Mouse (Mus musculus): ENCODE measurements around the gene Nfia. TPM values are rescaled to one million over a fixed set of nuclear protein-coding genes. Genes with fewer than 3 reads are reported as not detected.

The Nfia gene
- polyA plus RNA-seq, 1 experiment: 41.2 TPM

DNA sequence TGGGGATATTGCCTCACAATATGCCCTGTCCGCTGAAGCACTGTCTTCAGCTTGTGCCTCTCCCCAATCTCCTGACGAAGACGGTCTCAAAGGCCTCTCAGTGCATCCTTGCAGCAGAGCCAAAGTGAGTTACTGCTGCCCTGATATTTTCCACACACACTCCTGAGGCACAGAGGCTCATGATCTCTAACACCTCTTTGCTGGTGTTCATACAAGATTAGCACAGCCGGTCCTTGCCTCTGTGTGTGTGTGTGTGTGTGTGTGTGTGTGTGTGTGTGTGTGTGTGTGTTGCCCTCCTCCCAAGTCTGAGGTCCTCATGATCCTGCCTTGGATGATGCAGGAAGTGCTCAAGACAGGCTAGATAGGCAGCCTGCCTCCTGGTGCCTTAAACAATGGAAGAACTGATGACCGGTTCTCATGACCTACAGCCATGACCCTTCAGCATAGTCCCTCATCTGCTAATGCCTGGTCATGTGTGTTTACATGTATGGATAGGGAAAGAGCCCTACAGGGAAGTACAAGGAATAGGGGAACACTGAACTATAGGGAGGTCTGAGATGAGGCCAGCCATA is 319.5 kb downstream of the Nfia start:
- Histone ChIP-seq H3K4me3 (replicated peaks; ENCODE audit: insufficient read depth, low read depth, low read length) (no peak overlapping the region), H3K27me3 (ENCODE audit: control insufficient read depth, insufficient read depth, low read length) (no peaks in the 10 kb centered on the region), H3K4me1 (ENCODE audit: control insufficient read depth, insufficient read depth, low read length) (peaks cover 9% of the 10 kb centered on the region; the same call in 1 of the 2 replicates), H3K27ac (ENCODE audit: insufficient read depth, low read length) (no peak overlapping the region; the same call in 1 of the 2 replicates)
- DNase-seq: no peak
- TF ChIP-seq CTCF (IDR thresholded peaks at IDR 0.05; ENCODE audit: borderline replicate concordance, insufficient read depth, low read depth, low read length): no peak
- TF ChIP-seq POLR2A (IDR thresholded peaks at IDR 0.05; ENCODE audit: borderline replicate concordance, insufficient read depth, low read length): no peak
- WGBS: 77% methylated on average over 5 of the region's 5 CpGs

DNA sequence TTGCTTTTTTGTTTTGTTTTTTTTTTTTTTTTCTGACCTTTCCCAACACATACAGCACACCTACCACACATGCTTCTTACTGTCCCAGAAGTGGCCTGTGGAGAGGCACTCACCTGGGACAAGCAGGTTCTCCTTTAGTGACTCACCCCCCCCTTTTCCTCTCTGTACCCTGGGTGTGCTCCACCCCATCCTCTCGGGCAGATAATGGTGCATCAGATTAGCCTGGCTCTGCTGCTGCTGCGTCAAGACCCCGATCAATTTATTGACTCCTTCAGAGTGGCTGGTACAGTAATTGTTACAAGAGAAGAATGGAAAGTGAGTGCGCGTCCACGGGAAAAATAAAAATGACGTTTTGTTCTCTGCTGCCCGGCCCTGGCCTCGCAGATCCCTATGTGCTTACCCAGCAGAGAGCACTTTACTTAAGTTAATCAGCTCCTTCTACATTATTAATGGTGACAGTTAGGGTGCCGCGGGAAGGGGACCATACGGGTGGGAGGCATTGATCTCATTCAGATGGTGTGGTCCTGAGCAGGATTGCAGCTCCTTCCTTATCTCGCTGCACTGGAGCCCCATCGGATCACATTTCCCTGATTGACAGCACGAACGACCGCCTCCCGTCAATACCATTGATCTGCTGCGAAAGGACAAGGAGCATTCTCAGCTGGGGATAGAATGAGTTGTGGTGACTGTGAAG is 321.7 kb downstream of the Nfia start:
- no peak overlapping the region for H3K4me3 ChIP-seq (replicated peaks; ENCODE audit: insufficient read depth, low read depth, low read length)
- peaks cover 9% of the 10 kb centered on the region; the same call in 1 of the 2 replicates for H3K4me1 ChIP-seq (ENCODE audit: control insufficient read depth, insufficient read depth, low read length)
- no peak for TF ChIP-seq POLR2A (IDR thresholded peaks at IDR 0.05; ENCODE audit: borderline replicate concordance, insufficient read depth, low read length)
- TF ChIP-seq CTCF (IDR thresholded peaks at IDR 0.05; ENCODE audit: borderline replicate concordance, insufficient read depth, low read depth, low read length): no peak
- WGBS: 67% methylated on average over 19 of the region's 19 CpGs
- no peak for DNase-seq
- H3K27me3 ChIP-seq (ENCODE audit: control insufficient read depth, insufficient read depth, low read length): no peaks in the 10 kb centered on the region
- H3K27ac ChIP-seq (ENCODE audit: insufficient read depth, low read length): no peak overlapping the region

DNA sequence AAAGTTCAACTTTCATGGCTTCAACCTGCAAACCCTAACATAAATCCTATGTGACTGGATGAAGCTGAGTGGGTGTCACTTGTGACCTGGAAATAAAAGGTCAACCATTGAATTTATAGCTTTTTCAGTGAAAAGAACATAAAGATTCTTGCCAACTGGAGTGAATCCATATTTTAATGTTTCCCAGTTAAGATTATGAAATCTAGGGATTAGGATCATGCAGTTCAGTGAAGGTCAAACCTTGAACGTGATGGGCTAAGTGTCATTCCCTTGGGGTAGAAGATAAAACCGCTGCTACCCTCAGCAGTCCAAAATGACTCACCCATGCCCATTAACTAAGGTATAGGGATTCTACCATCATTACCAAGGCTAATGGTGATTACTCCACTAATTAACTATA is 322.5 kb downstream of the Nfia start:
- no peak overlapping the region for H3K4me3 ChIP-seq (replicated peaks; ENCODE audit: insufficient read depth, low read depth, low read length)
- TF ChIP-seq POLR2A (IDR thresholded peaks at IDR 0.05; ENCODE audit: borderline replicate concordance, insufficient read depth, low read length) (no peak), CTCF (IDR thresholded peaks at IDR 0.05; ENCODE audit: borderline replicate concordance, insufficient read depth, low read depth, low read length) (no peak)
- H3K4me1 ChIP-seq (ENCODE audit: control insufficient read depth, insufficient read depth, low read length): peaks cover 9% of the 10 kb centered on the region; the same call in 1 of the 2 replicates
- H3K27me3 ChIP-seq (ENCODE audit: control insufficient read depth, insufficient read depth, low read length): no peaks in the 10 kb centered on the region
- DNase-seq: no peak
- no peak overlapping the region for H3K27ac ChIP-seq (ENCODE audit: insufficient read depth, low read length)
- 80% methylated on average over 2 of the region's 2 CpGs for WGBS

DNA sequence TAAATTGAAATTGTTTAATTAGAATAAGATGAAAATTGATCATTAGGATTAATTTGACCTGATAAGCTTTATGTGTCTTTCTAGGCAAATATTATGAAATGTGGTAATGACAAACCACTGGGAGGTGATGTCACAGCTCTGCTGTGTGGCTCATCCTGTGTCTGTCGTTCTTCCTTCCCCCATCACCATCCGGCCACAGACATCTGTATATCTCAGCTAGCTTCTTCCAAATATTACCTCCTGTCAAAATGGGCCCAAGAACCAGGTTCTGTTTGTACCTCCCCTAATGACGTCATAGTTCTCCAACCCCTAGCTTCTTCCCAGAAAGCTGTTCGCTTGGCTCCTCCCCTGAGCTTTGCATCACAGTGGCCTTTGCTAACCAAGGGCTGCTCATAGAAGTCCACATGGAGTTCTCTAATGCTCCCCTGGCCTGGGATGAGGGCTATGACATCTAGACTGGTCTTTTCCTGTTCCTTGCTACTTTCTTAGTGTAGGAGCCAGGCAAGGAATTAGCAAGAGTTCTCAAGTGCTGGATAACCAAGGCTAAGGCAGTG is 324.6 kb downstream of the Nfia start:
- H3K27ac ChIP-seq (ENCODE audit: insufficient read depth, low read length): no peak overlapping the region
- no peak overlapping the region for H3K4me3 ChIP-seq (replicated peaks; ENCODE audit: insufficient read depth, low read depth, low read length)
- TF ChIP-seq POLR2A (IDR thresholded peaks at IDR 0.05; ENCODE audit: borderline replicate concordance, insufficient read depth, low read length) (no peak), CTCF (IDR thresholded peaks at IDR 0.05; ENCODE audit: borderline replicate concordance, insufficient read depth, low read depth, low read length) (no peak)
- WGBS: 91% methylated on average over 4 of the region's 4 CpGs
- H3K4me1 ChIP-seq (ENCODE audit: control insufficient read depth, insufficient read depth, low read length): peaks cover 8% of the 10 kb centered on the region; the same call in 1 of the 2 replicates
- no peaks in the 10 kb centered on the region for H3K27me3 ChIP-seq (ENCODE audit: control insufficient read depth, insufficient read depth, low read length)
- no peak for DNase-seq

DNA sequence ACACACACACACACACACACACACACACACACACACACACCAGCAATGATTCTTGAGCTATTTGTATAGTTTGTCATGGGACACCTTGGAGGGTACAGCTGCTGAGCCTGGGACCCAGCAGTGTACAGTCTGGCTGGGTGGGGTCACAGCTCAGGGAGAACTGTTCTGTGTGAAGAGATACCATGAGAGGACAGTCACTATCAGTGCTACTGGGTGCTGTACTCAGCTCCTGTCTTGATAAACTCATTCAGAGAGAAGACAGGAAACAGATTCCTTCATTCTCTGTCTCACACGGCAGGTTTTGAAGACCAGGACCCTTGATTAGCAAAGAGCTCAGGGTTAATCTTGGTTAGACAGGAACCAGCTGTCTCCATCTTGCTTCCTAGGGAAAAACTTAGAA is 326.1 kb downstream of the Nfia start:
- no peak for TF ChIP-seq CTCF (IDR thresholded peaks at IDR 0.05; ENCODE audit: borderline replicate concordance, insufficient read depth, low read depth, low read length)
- no peak for TF ChIP-seq POLR2A (IDR thresholded peaks at IDR 0.05; ENCODE audit: borderline replicate concordance, insufficient read depth, low read length)
- WGBS: 24% methylated on average over 1 of the region's 1 CpGs
- peaks cover 5% of the 10 kb centered on the region; the same call in 1 of the 2 replicates for H3K4me1 ChIP-seq (ENCODE audit: control insufficient read depth, insufficient read depth, low read length)
- no peak overlapping the region for H3K27ac ChIP-seq (ENCODE audit: insufficient read depth, low read length)
- no peak overlapping the region for H3K4me3 ChIP-seq (replicated peaks; ENCODE audit: insufficient read depth, low read depth, low read length)
- no peaks in the 10 kb centered on the region for H3K27me3 ChIP-seq (ENCODE audit: control insufficient read depth, insufficient read depth, low read length)
- no peak for DNase-seq

DNA sequence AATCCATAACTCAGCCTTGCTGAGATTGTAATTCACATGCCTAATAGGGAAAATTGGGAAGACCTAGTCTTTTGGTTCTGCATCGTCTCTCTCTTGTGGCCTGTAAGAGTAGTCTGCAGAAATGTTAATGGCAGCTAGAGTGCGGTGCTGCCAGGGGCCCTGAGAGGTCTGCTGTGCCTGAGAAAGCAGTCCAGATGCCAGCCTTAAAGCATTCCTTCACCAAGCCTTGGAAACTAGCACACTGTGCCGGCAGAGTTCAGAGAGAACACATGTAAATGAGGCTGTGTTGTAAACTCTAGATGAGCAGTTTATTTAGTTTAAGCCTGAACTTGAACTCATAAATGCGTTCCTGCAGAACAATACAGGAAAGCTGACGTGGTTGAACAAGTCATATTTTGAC is 326.9 kb downstream of the Nfia start:
- Histone ChIP-seq H3K4me3 (replicated peaks; ENCODE audit: insufficient read depth, low read depth, low read length) (no peak overlapping the region), H3K4me1 (ENCODE audit: control insufficient read depth, insufficient read depth, low read length) (peaks cover 8% of the 10 kb centered on the region; the same call in 1 of the 2 replicates), H3K27me3 (ENCODE audit: control insufficient read depth, insufficient read depth, low read length) (no peaks in the 10 kb centered on the region), H3K27ac (ENCODE audit: insufficient read depth, low read length) (no peak overlapping the region)
- TF ChIP-seq CTCF (IDR thresholded peaks at IDR 0.05; ENCODE audit: borderline replicate concordance, insufficient read depth, low read depth, low read length) (no peak), POLR2A (IDR thresholded peaks at IDR 0.05; ENCODE audit: borderline replicate concordance, insufficient read depth, low read length) (no peak)
- 63% methylated on average over 5 of the region's 5 CpGs for WGBS
- no peak for DNase-seq

DNA sequence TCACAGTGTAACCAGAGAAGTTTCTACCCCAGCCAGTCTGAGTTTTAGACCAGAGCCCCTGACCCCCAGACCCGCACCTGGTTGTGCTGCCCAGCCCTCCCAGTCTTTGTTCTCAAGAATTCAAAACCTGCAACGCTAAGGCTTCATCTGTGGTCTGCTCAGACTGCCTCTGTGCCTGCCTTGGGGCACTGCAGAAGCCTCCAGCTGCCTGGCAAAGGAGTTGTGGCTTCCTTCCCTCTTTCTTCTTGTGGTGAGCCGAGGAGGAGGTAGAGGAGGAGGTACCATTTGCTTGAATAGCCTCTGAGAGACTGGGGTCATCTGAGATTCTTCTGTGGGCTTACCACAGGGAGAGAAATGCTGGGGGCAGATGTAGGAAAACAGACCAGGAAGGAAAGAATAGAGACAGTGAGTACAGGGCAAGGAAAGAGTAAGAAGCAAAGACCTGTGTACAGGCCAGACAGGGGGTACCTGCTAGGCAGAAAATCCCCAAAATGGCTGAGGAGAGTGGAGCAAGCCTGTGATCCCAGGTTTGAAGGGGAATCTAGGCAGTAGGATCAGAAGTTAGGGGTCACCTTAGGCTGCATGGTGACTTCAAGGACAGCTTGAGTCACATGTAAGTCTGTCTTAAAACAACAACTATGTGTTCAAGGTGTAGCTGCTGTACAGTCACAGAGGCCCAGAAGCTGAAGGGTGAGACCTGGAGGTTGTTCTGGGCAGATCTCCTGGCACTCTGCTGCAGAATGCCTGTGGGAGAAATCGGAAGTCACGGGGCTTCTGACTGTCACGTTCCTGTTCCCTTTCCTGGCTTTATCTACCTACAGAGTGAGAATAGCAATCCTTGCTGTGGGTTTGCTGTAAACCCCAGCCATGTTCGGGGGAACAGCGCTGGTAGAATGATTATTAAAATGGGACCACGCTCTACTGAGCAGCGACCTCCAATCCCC is 328.9 kb downstream of the Nfia start:
- no peak for TF ChIP-seq CTCF (IDR thresholded peaks at IDR 0.05; ENCODE audit: borderline replicate concordance, insufficient read depth, low read depth, low read length)
- no peak for TF ChIP-seq POLR2A (IDR thresholded peaks at IDR 0.05; ENCODE audit: borderline replicate concordance, insufficient read depth, low read length)
- WGBS: 41% methylated on average over 10 of the region's 10 CpGs
- Histone ChIP-seq H3K27ac (ENCODE audit: insufficient read depth, low read length) (no peak overlapping the region), H3K4me3 (replicated peaks; ENCODE audit: insufficient read depth, low read depth, low read length) (no peak overlapping the region), H3K27me3 (ENCODE audit: control insufficient read depth, insufficient read depth, low read length) (no peaks in the 10 kb centered on the region), H3K4me1 (ENCODE audit: control insufficient read depth, insufficient read depth, low read length) (peaks cover 15% of the 10 kb centered on the region)
- no peak for DNase-seq
